Mouse (Mus musculus): ENCODE results near the gene Thap8. TPM values are rescaled to one million over a fixed set of nuclear protein-coding genes. Genes with fewer than 3 reads are reported as not detected.
A peak's percentile ranks its signal among the peaks of the same experiment; 100 is the strongest.

Thap8 gene
- polyA plus RNA-seq, 1 experiment from 2014 or later: 0.72 TPM

GRCm38 (mm10) chr7:30309395-30310129 is 29.7 kb downstream of the Thap8 start:
- Histone ChIP-seq H3K27ac (replicated peaks in 1 of 2; ENCODE audit: control insufficient read depth in 1 of 2, insufficient read depth in 1 of 2, low read depth in 2 of 2, low read length in 2 of 2) (no peak overlapping the region), H3K4me2 (ENCODE audit: low read length) (peak overlapping the region; percentile 91), H3K4me1 (ENCODE audit: control insufficient read depth in 2 of 2, insufficient read depth in 2 of 2, low read length in 2 of 2) (peaks cover 10 to 19% of the 10 kb centered on the region in 2 experiments), H3K9ac (ENCODE audit: low read length) (peak overlapping the region; percentile 85), H3K9me3 (ENCODE audit: control insufficient read depth, low read length) (no peaks in the 10 kb centered on the region), H3K4me3 (ENCODE audit: control insufficient read depth in 1 of 2, insufficient read depth in 1 of 2, low read depth in 1 of 2, low read length in 2 of 2) (peak overlapping the region; percentile 70 to 76), H3K27me3 (ENCODE audit: control insufficient read depth, insufficient read depth, low read length) (no peaks in the 10 kb centered on the region), H3K36me3 (ENCODE audit: control insufficient read depth, insufficient read depth, low read length) (peaks cover 14% of the 10 kb centered on the region; the same call in 1 of the 2 replicates)
- no peak for ATAC-seq (ENCODE audit: insufficient number of reproducible peaks, insufficient read depth, low FRiP score, low read depth)
- 60% methylated on average over 15 of the region's 15 CpGs for WGBS

GRCm38 (mm10) chr7:30310136-30310535 is 30.2 kb downstream of the Thap8 start:
- no peak for ATAC-seq (ENCODE audit: insufficient number of reproducible peaks, insufficient read depth, low FRiP score, low read depth)
- Histone ChIP-seq H3K4me1 (ENCODE audit: control insufficient read depth in 2 of 2, insufficient read depth in 2 of 2, low read length in 2 of 2) (peaks cover 14 to 24% of the 10 kb centered on the region in 2 experiments), H3K9me3 (ENCODE audit: control insufficient read depth, low read length) (no peaks in the 10 kb centered on the region), H3K4me3 (ENCODE audit: control insufficient read depth in 1 of 2, insufficient read depth in 1 of 2, low read depth in 1 of 2, low read length in 2 of 2) (no peak overlapping the region), H3K9ac (ENCODE audit: low read length) (no peak overlapping the region), H3K4me2 (ENCODE audit: low read length) (no peak overlapping the region), H3K27me3 (ENCODE audit: control insufficient read depth, insufficient read depth, low read length) (no peaks in the 10 kb centered on the region), H3K36me3 (ENCODE audit: control insufficient read depth, insufficient read depth, low read length) (peaks cover 14% of the 10 kb centered on the region; the same call in 1 of the 2 replicates), H3K27ac (replicated peaks in 1 of 2; ENCODE audit: control insufficient read depth in 1 of 2, insufficient read depth in 1 of 2, low read depth in 2 of 2, low read length in 2 of 2) (no peak overlapping the region)
- 88% methylated on average over 12 of the region's 12 CpGs for WGBS

GRCm38 (mm10) chr7:30313666-30314320 is 33.9 kb downstream of the Thap8 start:
- Histone ChIP-seq H3K4me2 (ENCODE audit: low read length) (no peak overlapping the region), H3K36me3 (ENCODE audit: control insufficient read depth, insufficient read depth, low read length) (peaks cover 14% of the 10 kb centered on the region; the same call in 1 of the 2 replicates), H3K27ac (replicated peaks in 1 of 2; ENCODE audit: control insufficient read depth in 1 of 2, insufficient read depth in 1 of 2, low read depth in 2 of 2, low read length in 2 of 2) (no peak overlapping the region), H3K4me1 (ENCODE audit: control insufficient read depth in 2 of 2, insufficient read depth in 2 of 2, low read length in 2 of 2) (peaks cover 12 to 18% of the 10 kb centered on the region in 2 experiments; a peak in 3 of 4 replicates), H3K9me3 (ENCODE audit: control insufficient read depth, low read length) (no peaks in the 10 kb centered on the region), H3K9ac (ENCODE audit: low read length) (no peak overlapping the region), H3K27me3 (ENCODE audit: control insufficient read depth, insufficient read depth, low read length) (no peaks in the 10 kb centered on the region), H3K4me3 (ENCODE audit: control insufficient read depth in 1 of 2, insufficient read depth in 1 of 2, low read depth in 1 of 2, low read length in 2 of 2) (no peak overlapping the region)
- no peak for ATAC-seq (ENCODE audit: insufficient number of reproducible peaks, insufficient read depth, low FRiP score, low read depth)
- WGBS: 46% methylated on average over 27 of the region's 27 CpGs

GRCm38 (mm10) chr7:30314721-30315155 is 34.8 kb downstream of the Thap8 start, which contains the start of gene Syne4:
Gene Syne4, plus strand, starts transcription at chr7:30314807.
- H3K4me2 ChIP-seq (ENCODE audit: low read length): peak within 1 kb of the TSS; percentile 59
- no peaks in the 10 kb centered on the region for H3K9me3 ChIP-seq (ENCODE audit: control insufficient read depth, low read length)
- no peak within 1 kb of the TSS for H3K27ac ChIP-seq (replicated peaks in 1 of 2; ENCODE audit: control insufficient read depth in 1 of 2, insufficient read depth in 1 of 2, low read depth in 2 of 2, low read length in 2 of 2)
- WGBS: 3% methylated on average over 9 of the region's 9 CpGs
- ATAC-seq (ENCODE audit: insufficient number of reproducible peaks, insufficient read depth, low FRiP score, low read depth): no peak
- no peaks in the 10 kb centered on the region for H3K27me3 ChIP-seq (ENCODE audit: control insufficient read depth, insufficient read depth, low read length)
- peak within 1 kb of the TSS; percentile 26 to 36 for H3K4me3 ChIP-seq (ENCODE audit: control insufficient read depth in 1 of 2, insufficient read depth in 1 of 2, low read depth in 1 of 2, low read length in 2 of 2)
- H3K36me3 ChIP-seq (ENCODE audit: control insufficient read depth, insufficient read depth, low read length): peaks cover 14% of the 10 kb centered on the region; the same call in 1 of the 2 replicates
- H3K9ac ChIP-seq (ENCODE audit: low read length): peak within 1 kb of the TSS; percentile 67
- H3K4me1 ChIP-seq (ENCODE audit: control insufficient read depth in 2 of 2, insufficient read depth in 2 of 2, low read length in 2 of 2): peaks cover 6 to 10% of the 10 kb centered on the region in 2 experiments; a peak in 3 of 4 replicates

GRCm38 (mm10) chr7:30315559-30316529 is 36.0 kb downstream of the Thap8 start:
- no peak overlapping the region for H3K4me3 ChIP-seq (ENCODE audit: control insufficient read depth in 1 of 2, insufficient read depth in 1 of 2, low read depth in 1 of 2, low read length in 2 of 2)

GRCm38 (mm10) chr7:30318142-30318541 is 38.2 kb downstream of the Thap8 start:
- 81% methylated on average over 3 of the region's 3 CpGs for WGBS
- no peak overlapping the region for H3K27ac ChIP-seq (replicated peaks in 1 of 2; ENCODE audit: control insufficient read depth in 1 of 2, insufficient read depth in 1 of 2, low read depth in 2 of 2, low read length in 2 of 2)
- ATAC-seq (ENCODE audit: insufficient number of reproducible peaks, insufficient read depth, low FRiP score, low read depth): no peak
- no peak overlapping the region for H3K9ac ChIP-seq (ENCODE audit: low read length)
- H3K9me3 ChIP-seq (ENCODE audit: control insufficient read depth, low read length): no peaks in the 10 kb centered on the region
- H3K4me2 ChIP-seq (ENCODE audit: low read length): no peak overlapping the region
- peaks cover 9 to 21% of the 10 kb centered on the region in 2 experiments for H3K4me1 ChIP-seq (ENCODE audit: control insufficient read depth in 2 of 2, insufficient read depth in 2 of 2, low read length in 2 of 2)
- no peaks in the 10 kb centered on the region for H3K27me3 ChIP-seq (ENCODE audit: control insufficient read depth, insufficient read depth, low read length)
- H3K4me3 ChIP-seq (ENCODE audit: control insufficient read depth in 1 of 2, insufficient read depth in 1 of 2, low read depth in 1 of 2, low read length in 2 of 2): no peak overlapping the region
- H3K36me3 ChIP-seq (ENCODE audit: control insufficient read depth, insufficient read depth, low read length): 0 out of 2 replicates have a peak, but pooled peaks cover under 1% of the 10 kb centered on the region

More at GRCm38 (mm10) chr7:30315559-30316529, 36.0 kb downstream of the Thap8 start:
- no peak overlapping the region for H3K4me2 ChIP-seq (ENCODE audit: low read length)
- H3K27me3 ChIP-seq (ENCODE audit: control insufficient read depth, insufficient read depth, low read length): no peaks in the 10 kb centered on the region
- H3K27ac ChIP-seq (replicated peaks in 1 of 2; ENCODE audit: control insufficient read depth in 1 of 2, insufficient read depth in 1 of 2, low read depth in 2 of 2, low read length in 2 of 2): no peak overlapping the region
- H3K9ac ChIP-seq (ENCODE audit: low read length): no peak overlapping the region
- H3K9me3 ChIP-seq (ENCODE audit: control insufficient read depth, low read length): no peaks in the 10 kb centered on the region
- 75% methylated on average over 13 of the region's 13 CpGs for WGBS
- H3K4me1 ChIP-seq (ENCODE audit: control insufficient read depth in 2 of 2, insufficient read depth in 2 of 2, low read length in 2 of 2): peaks cover 6 to 8% of the 10 kb centered on the region in 2 experiments; a peak in 3 of 4 replicates
- ATAC-seq (ENCODE audit: insufficient number of reproducible peaks, insufficient read depth, low FRiP score, low read depth): no peak
- peaks cover 14% of the 10 kb centered on the region; the same call in 1 of the 2 replicates for H3K36me3 ChIP-seq (ENCODE audit: control insufficient read depth, insufficient read depth, low read length)

- peak overlapping the region; percentile 93 for H3K9ac ChIP-seq (ENCODE audit: low read length)
- no peaks in the 10 kb centered on the region for H3K36me3 ChIP-seq (ENCODE audit: control insufficient read depth, insufficient read depth, low read length)
- H3K4me2 ChIP-seq (ENCODE audit: low read length): peak overlapping the region; percentile 89
- H3K4me1 ChIP-seq (ENCODE audit: control insufficient read depth in 2 of 2, insufficient read depth in 2 of 2, low read length in 2 of 2): peaks cover 3 to 14% of the 10 kb centered on the region in 2 experiments; a peak in 3 of 4 replicates
- no peak for ATAC-seq (ENCODE audit: insufficient number of reproducible peaks, insufficient read depth, low FRiP score, low read depth)
- H3K27me3 ChIP-seq (ENCODE audit: control insufficient read depth, insufficient read depth, low read length): no peaks in the 10 kb centered on the region
- H3K9me3 ChIP-seq (ENCODE audit: control insufficient read depth, low read length): no peaks in the 10 kb centered on the region
- 81% methylated on average over 2 of the region's 2 CpGs for WGBS
- H3K27ac ChIP-seq (replicated peaks in 1 of 2; ENCODE audit: control insufficient read depth in 1 of 2, insufficient read depth in 1 of 2, low read depth in 2 of 2, low read length in 2 of 2): 0 out of 4 replicates have a peak overlapping the region, but pooled peaks of 1 of the 2 experiments have one; percentile 92
- peak overlapping the region in 1 of 2 experiments; percentile 80; a peak in 2 of 4 replicates for H3K4me3 ChIP-seq (ENCODE audit: control insufficient read depth in 1 of 2, insufficient read depth in 1 of 2, low read depth in 1 of 2, low read length in 2 of 2)
These were observed 41.1 kb downstream of the Thap8 start for GRCm38 (mm10) chr7:30320946-30321345.
